Mouse (Mus musculus): ENCODE measurements around the gene Rars2. TPM values are rescaled to one million over a fixed set of nuclear protein-coding genes. Genes with fewer than 3 reads are reported as not detected.

Rars2 gene
- 18.4 TPM for polyA plus RNA-seq (2017; shearing (Covaris generic))

DNA sequence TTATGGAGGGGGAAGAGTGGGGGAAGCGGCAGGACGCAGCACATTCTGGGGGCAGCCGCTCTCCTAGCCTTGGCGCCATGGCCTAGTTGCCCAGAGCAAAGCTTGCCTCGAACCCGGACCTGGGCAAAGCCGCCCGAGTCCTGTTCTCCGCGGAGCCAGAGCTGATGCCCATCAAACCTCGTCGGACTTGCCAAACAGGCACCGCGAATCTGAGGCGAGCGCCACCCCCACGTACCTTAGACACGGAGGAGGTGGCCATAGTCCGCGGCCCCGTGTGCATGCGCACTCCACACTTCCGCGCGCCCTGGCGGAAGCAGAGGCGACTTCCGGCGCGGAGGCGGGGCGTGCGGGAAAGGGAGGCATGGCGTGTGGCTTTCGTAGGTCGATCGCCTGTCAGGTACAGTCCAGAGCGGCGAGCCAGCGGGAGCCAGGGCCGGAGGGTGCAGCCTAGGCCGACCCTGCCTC is at the start of gene Rars2, which contains the start of gene Orc3:
TSS of gene Rars2 (plus strand) at position 328 of the 465 bp plus-strand sequence.
TSS of gene Orc3 (minus strand) at position 315 of the 465 bp plus-strand sequence.

DNA sequence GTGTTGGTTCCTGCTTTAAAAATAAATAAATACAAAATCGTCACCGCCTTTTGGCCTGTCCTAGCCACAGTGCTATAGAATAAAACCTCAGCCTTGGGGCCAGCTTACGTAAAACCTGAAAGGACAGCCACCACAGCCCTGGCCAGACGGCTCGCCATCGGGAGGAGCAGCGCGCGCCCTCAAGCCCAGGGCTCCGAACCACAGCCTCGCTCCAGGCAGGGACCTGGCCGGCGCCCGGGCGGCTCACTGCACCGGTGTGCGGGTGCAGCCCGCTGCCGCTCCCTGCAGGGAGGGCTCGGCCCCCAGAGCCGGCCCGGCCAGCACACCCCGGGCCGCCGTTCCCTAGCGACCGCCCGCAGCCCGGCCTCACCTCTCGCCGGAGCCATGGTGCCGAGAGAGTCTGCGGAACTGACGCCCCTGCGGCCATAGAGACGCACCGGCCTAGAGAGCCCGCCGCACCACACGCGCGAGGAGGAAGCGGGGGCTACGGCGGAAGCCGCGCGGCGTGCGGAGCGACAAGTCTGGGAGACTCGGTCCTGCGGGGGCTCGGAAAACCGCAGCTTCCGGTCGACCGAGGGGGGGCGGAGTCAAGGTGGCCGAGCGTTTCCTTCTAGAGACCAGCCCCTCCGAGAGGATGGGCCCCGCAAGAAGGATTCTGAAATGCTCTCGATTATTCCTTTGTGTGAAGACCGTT is 72.3 kb downstream of the Rars2 start, which contains the start of gene Slc35a1:
TSS of gene Slc35a1 (minus strand) at position 565 of the 694 bp plus-strand sequence.

Other genes starting within 250 kb of the Rars2 start
- gene Akirin2, start 64.0 kb upstream of the Rars2 start, polyA plus RNA-seq (2017; shearing (Covaris generic)) = 70.9 TPM
- 96.9 TPM for gene Orc3, start within 50 bp of the Rars2 start, polyA plus RNA-seq (2017; shearing (Covaris generic))
- gene Slc35a1, start 72.5 kb downstream of the Rars2 start, polyA plus RNA-seq (2017; shearing (Covaris generic)) = 7.4 TPM
- gene Cfap206, start 115.2 kb downstream of the Rars2 start, polyA plus RNA-seq (2017; shearing (Covaris generic)) = not detected
- not detected for gene Gm136, start 141.3 kb downstream of the Rars2 start, polyA plus RNA-seq (2017; shearing (Covaris generic))
- 18.8 TPM for gene Smim8, start 163.5 kb downstream of the Rars2 start, polyA plus RNA-seq (2017; shearing (Covaris generic))